Mouse (Mus musculus) lung, postnatal 0 days (tissue): ENCODE measurements at regions not wholly inside any gene's neighbourhood (a gene's known extent, or its start where the extent isn't known, plus 50 kb on each side); places are given as distances from the start of the nearest gene placed in this dataset.
A peak's percentile ranks its signal among the peaks of the same experiment; 100 is the strongest.

Experiments used
- ATAC-seq: fragments of 200-750 bp; cut with Nextera tagmentation; 2 replicates; pipeline ENCODE4 v1.8.0; 2017; ENCODE audit warnings: moderate library complexity
- DNase-seq: peaks from one replicate; pipeline ENCODE4 v3.0.0-alpha.2; 2016; ENCODE audit warnings: low spot score
- H3K27ac ChIP-seq: fragments of 300-500 bp; sonication (generic); 2 replicates; pipeline ENCODE4 v1.5.1; 2014; ENCODE audit warnings: antibody characterized with exemption, mild to moderate bottlenecking, low read length, mixed read lengths
- H3K27me3 ChIP-seq: fragments of 300-500 bp; sonication (generic); replicated peaks from 2 replicates; pipeline ENCODE4 v1.6.1; 2014; ENCODE audit warnings: low read length, mixed read lengths; ENCODE audit not compliant: insufficient read depth
- H3K36me3 ChIP-seq: fragments of 300-500 bp; sonication (generic); 2 replicates; pipeline ENCODE4 v1.6.1; 2014; ENCODE audit warnings: low read length, mixed read lengths; ENCODE audit not compliant: insufficient read depth
- H3K4me1 ChIP-seq: fragments of 300-500 bp; sonication (generic); 2 replicates; pipeline ENCODE4 v1.6.1; 2014; ENCODE audit warnings: antibody characterized with exemption, low read depth, low read length, mixed read lengths; ENCODE audit not compliant: insufficient read depth
- H3K4me2 ChIP-seq: fragments of 300-500 bp; sonication (generic); replicated peaks from 2 replicates; pipeline ENCODE4 v1.6.1; 2014; ENCODE audit warnings: low read depth, mild to moderate bottlenecking, low read length, moderate library complexity, mixed read lengths
- H3K4me3 ChIP-seq: fragments of 300-500 bp; sonication (generic); 2 replicates; pipeline ENCODE4 v1.5.1; 2014; ENCODE audit warnings: low read depth, low read length
- H3K9ac ChIP-seq: fragments of 300-500 bp; sonication (generic); replicated peaks from 2 replicates; pipeline ENCODE4 v1.6.1; 2014; ENCODE audit warnings: low read depth, mild to moderate bottlenecking
- H3K9me3 ChIP-seq: fragments of 300-500 bp; sonication (generic); 2 replicates; pipeline ENCODE4 v1.6.1; 2016; ENCODE audit warnings: low read length, mixed read lengths
- CTCF ChIP-seq: IDR thresholded peaks from 2 replicates; pipeline ENCODE4 v1.5.1; 2016; ENCODE audit warnings: antibody characterized with exemption, mild to moderate bottlenecking
- EP300 ChIP-seq: IDR thresholded peaks from 2 replicates; pipeline ENCODE4 v1.6.1; 2016; ENCODE audit warnings: antibody characterized with exemption, mild to moderate bottlenecking, control low read depth
- WGBS: fragments of 180-500 bp; shearing (Covaris S2); extraction: QIAGEN DNeasy Blood & Tissue Kit; methylation state at CpG from one replicate; pipeline ENCODE4 v1.1.7; 2014; 5-methylcytosine and 5-hydroxymethylcytosine counted together

DNA sequence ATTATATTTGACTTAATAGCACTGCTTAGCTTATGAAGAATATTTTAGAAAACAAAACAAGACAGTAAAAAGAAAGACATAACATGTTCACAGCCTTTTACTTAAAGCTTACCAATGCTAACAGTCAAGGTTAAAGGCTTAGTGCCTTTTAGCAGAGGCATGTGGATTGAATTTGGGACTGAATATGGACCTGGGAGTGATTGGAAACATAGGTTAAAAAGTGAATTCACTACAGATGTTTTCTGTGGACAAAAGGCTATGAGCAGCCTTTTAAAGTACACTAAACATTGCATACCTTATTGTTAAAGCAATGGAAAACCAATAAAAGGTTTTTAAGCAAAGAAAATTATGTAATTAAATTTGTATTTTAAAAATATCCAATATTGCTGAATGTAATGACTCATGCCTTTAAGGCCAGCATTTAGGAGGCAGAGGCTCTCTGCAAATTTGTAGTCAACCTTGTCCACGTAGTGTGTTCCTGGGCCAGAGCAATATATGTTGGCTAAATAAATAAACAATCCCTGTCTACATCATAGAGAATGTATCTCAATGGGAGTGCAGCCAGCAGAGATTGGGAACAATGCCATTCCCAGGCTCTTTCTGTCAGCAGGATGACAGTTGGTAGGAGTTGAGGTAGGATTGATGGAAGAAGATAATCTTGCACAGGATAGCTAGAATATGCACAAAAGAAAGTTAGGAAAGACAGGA, 521.2 kb upstream of the Cdh11 start:
- Histone ChIP-seq H3K4me3 (no peak overlapping the region), H3K9me3 (no peaks in the 10 kb centered on the region), H3K27me3 (no peaks in the 10 kb centered on the region), H3K4me1 (no peaks in the 10 kb centered on the region), H3K9ac (no peak overlapping the region), H3K36me3 (no peaks in the 10 kb centered on the region), H3K4me2 (no peak overlapping the region), H3K27ac (no peak overlapping the region)
- 27% methylated on average over 1 of the region's 1 CpGs for WGBS
- TF ChIP-seq EP300 (no peak), CTCF (no peak)
- DNase-seq (no peak), ATAC-seq (no peak)

DNA sequence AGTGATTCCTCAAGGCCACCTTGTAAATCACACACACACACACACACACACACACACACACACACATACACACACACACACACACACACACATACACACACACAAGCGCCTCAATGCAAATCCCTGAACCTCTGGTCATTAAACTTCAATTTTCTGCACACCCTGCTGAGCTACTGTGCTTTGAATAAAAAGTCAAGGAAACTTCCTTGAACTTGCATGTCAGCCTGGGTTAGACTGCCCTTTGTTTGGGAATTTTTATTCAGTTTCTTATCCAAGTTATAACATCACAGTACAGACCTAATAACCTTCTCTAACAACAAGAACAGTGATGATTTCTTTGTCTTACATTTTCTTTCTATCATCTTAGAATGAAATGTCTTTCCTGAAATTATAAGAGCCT, 528.1 kb upstream of the Cdh11 start:
- Histone ChIP-seq H3K4me3 (no peak overlapping the region), H3K9me3 (no peaks in the 10 kb centered on the region), H3K9ac (no peak overlapping the region), H3K36me3 (no peaks in the 10 kb centered on the region), H3K27me3 (no peaks in the 10 kb centered on the region), H3K27ac (no peak overlapping the region), H3K4me1 (no peaks in the 10 kb centered on the region), H3K4me2 (no peak overlapping the region)
- TF ChIP-seq EP300: no peak
- no peak for TF ChIP-seq CTCF
- 85% methylated on average over 1 of the region's 1 CpGs for WGBS
- no peak for ATAC-seq
- DNase-seq: no peak

DNA sequence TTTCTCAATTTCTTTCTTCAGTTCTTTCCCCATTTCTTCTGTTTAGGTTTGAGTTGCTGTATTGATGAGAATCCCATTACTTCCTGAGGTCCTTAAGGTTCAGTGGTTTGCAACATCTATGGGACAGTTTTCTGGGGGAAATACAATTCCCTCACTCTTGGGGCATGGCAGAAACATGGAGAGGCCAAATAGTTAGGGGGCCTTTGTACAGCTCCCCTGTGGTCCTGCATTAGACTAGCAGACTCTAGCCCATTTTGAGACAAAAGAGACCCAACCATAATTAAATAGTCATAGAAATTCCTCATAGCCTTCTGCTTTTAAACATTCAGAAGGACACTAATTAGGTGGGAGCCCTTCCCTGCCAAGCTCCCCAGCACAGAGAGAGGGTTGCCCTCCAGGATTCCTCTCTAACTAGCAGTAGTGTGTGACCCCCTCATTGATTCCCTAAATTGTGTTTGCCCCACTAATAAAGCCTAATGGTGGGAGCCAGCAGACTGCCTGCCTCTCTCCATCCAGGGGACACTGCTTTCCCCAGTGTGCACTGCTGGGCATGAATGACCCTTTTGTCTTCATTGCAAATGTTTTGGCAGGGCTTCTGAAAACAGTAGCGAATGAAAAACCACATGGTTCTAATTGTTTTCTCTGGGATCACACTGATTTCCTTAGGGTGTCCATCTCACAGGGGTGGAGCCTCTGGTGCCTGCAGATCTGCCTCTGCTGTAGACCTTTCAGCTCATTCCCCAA, 529.0 kb upstream of the Cdh11 start:
- no peak for ATAC-seq
- no peak for DNase-seq
- Histone ChIP-seq H3K4me2 (no peak overlapping the region), H3K36me3 (no peaks in the 10 kb centered on the region), H3K4me1 (no peaks in the 10 kb centered on the region), H3K27ac (no peak overlapping the region), H3K9me3 (no peaks in the 10 kb centered on the region), H3K27me3 (no peaks in the 10 kb centered on the region), H3K9ac (no peak overlapping the region), H3K4me3 (no peak overlapping the region)
- TF ChIP-seq EP300 (no peak), CTCF (no peak)
- WGBS: 18% methylated on average over 1 of the region's 1 CpGs

GRCm38 (mm10) chr8:103315742-103316141, 530.3 kb upstream of the Cdh11 start:
- Histone ChIP-seq H3K36me3 (no peaks in the 10 kb centered on the region), H3K9ac (no peak overlapping the region), H3K4me2 (no peak overlapping the region), H3K9me3 (no peaks in the 10 kb centered on the region), H3K4me3 (no peak overlapping the region), H3K27ac (no peak overlapping the region), H3K4me1 (no peaks in the 10 kb centered on the region), H3K27me3 (no peaks in the 10 kb centered on the region)
- no peak for DNase-seq
- 76% methylated on average over 1 of the region's 1 CpGs for WGBS
- no peak for ATAC-seq
- TF ChIP-seq EP300 (no peak), CTCF (no peak)

DNA sequence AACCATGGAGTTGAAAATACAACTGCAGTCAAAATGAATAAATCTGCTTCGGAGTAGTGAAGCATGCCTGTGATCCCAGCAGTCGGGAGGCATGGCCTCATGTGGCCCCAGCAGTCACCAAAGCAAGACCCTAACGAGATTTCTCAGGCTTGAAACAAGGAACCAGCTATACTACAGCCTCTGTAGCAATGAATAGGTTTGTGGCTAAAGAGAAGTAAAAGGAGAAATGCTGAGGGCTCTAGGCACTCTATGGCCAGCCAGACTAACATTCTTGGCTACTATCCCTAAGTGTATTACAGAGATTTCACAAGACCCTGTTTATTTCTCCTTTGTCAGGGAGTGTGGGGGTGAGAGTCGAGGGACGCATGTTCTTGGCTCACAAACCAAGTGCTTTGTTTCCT, 531.2 kb upstream of the Cdh11 start:
- WGBS: 33% methylated on average over 5 of the region's 5 CpGs
- no peak overlapping the region for H3K4me2 ChIP-seq
- H3K36me3 ChIP-seq: no peaks in the 10 kb centered on the region
- DNase-seq (peak; percentile 91), ATAC-seq (peak; percentile 93)
- TF ChIP-seq EP300: peak; percentile 56; the same call in 1 of the 2 replicates
- no peak for TF ChIP-seq CTCF
- H3K27ac ChIP-seq: no peak overlapping the region; the same call in 1 of the 2 replicates
- no peak overlapping the region for H3K9ac ChIP-seq
- no peak overlapping the region for H3K4me3 ChIP-seq
- H3K4me1 ChIP-seq: no peaks in the 10 kb centered on the region
- no peaks in the 10 kb centered on the region for H3K27me3 ChIP-seq
- no peaks in the 10 kb centered on the region for H3K9me3 ChIP-seq

- no peak for DNase-seq
- 71% methylated on average over 2 of the region's 2 CpGs for WGBS
- H3K27ac ChIP-seq: 0 out of 2 replicates have a peak overlapping the region, but pooled peaks have one; percentile 21
Measured at GRCm38 (mm10) chr8:103317149-103317725, 531.8 kb upstream of the Cdh11 start.

More at GRCm38 (mm10) chr8:103317149-103317725, 531.8 kb upstream of the Cdh11 start:
- Histone ChIP-seq H3K4me2 (no peak overlapping the region), H3K36me3 (no peaks in the 10 kb centered on the region), H3K4me3 (no peak overlapping the region), H3K9ac (no peak overlapping the region), H3K27me3 (no peaks in the 10 kb centered on the region), H3K4me1 (no peaks in the 10 kb centered on the region), H3K9me3 (no peaks in the 10 kb centered on the region)
- TF ChIP-seq CTCF (no peak), EP300 (no peak)
- no peak for ATAC-seq
